Mouse (Mus musculus): ENCODE measurements at regions not wholly inside any gene's neighbourhood (a gene's known extent, or its start where the extent isn't known, plus 50 kb on each side); places are given as distances from the start of the nearest gene placed in this dataset.

GRCm38 (mm10) chr16:73543651-73544050 lies 868.0 kb downstream of the Robo2 start:
- Histone ChIP-seq H3K9ac (ENCODE audit: control insufficient read depth, low read depth, low read length, poor library complexity, severe bottlenecking) (no peak overlapping the region), H3K36me3 (ENCODE audit: control insufficient read depth in 1 of 2, insufficient read depth in 2 of 2, low read length in 2 of 2) (no peaks in the 10 kb centered on the region), H3K27ac (ENCODE audit: control insufficient read depth, low read depth, low read length) (no peak overlapping the region), H3K9me3 (replicated peaks; ENCODE audit: insufficient read depth, low read length) (no peaks in the 10 kb centered on the region), H3K4me1 (ENCODE audit: control insufficient read depth in 1 of 2, insufficient read depth in 2 of 2, low read length in 2 of 2) (no peaks in the 10 kb centered on the region), H3K79me2 (ENCODE audit: control insufficient read depth, insufficient read depth, low read length, poor library complexity) (no peaks in the 10 kb centered on the region), H3K4me3 (ENCODE audit: control insufficient read depth in 1 of 2, insufficient read depth in 1 of 2, low read depth in 2 of 2, low read length in 2 of 2) (no peak overlapping the region), H3K27me3 (ENCODE audit: control insufficient read depth in 1 of 2, insufficient read depth in 2 of 2, low read length in 2 of 2) (no peaks in the 10 kb centered on the region)
- DNase-seq (ENCODE audit: low read depth, low spot score): no peak
- TF ChIP-seq USF1 (IDR thresholded peaks at IDR 0.05; ENCODE audit: low read depth, low read length) (no peak), SIN3A (IDR thresholded peaks at IDR 0.05; ENCODE audit: low read length) (no peak), MEF2A (IDR thresholded peaks at IDR 0.05; ENCODE audit: extremely low read depth, insufficient replicate concordance, low read depth, low read length, poor library complexity, severe bottlenecking) (no peak), MAZ (IDR thresholded peaks at IDR 0.05; ENCODE audit: low read depth, low read length) (no peak), MAFK (IDR thresholded peaks at IDR 0.05; ENCODE audit: borderline replicate concordance, low read depth, low read length) (no peak), JUND (IDR thresholded peaks at IDR 0.05; ENCODE audit: low read depth, low read length) (no peak), ZMIZ1 (IDR thresholded peaks at IDR 0.05; ENCODE audit: low read depth, low read length) (no peak), RAD21 (IDR thresholded peaks at IDR 0.05; ENCODE audit: low read depth, low read length) (no peak), RCOR1 (IDR thresholded peaks at IDR 0.05; ENCODE audit: low read depth, low read length) (no peak), BHLHE40 (IDR thresholded peaks at IDR 0.05; ENCODE audit: borderline replicate concordance, low read depth, low read length) (no peak), TAL1 (IDR thresholded peaks at IDR 0.05; ENCODE audit: low read length) (no peak), HCFC1 (IDR thresholded peaks at IDR 0.05; ENCODE audit: low read depth, low read length) (no peak), POLR2AphosphoS5 (IDR thresholded peaks at IDR 0.05; ENCODE audit: borderline replicate concordance, low read depth, low read length) (no peak), MAX (IDR thresholded peaks at IDR 0.05; ENCODE audit: low read length) (no peak), GABPA (IDR thresholded peaks at IDR 0.05; ENCODE audit: low read depth, low read length) (no peak), KAT2A (conservative IDR thresholded peaks at IDR 0.05; ENCODE audit: low read depth, low read length) (no peak), MXI1 (IDR thresholded peaks at IDR 0.05; ENCODE audit: low read depth, low read length) (no peak), ETS1 (IDR thresholded peaks at IDR 0.05; ENCODE audit: low read depth, low read length) (no peak), GATA1 (IDR thresholded peaks at IDR 0.05; ENCODE audit: low read depth, low read length) (no peak), TBP (IDR thresholded peaks at IDR 0.05; ENCODE audit: low read depth, low read length) (no peak)

- H3K79me2 ChIP-seq (ENCODE audit: control insufficient read depth, insufficient read depth, low read length, poor library complexity): no peaks in the 10 kb centered on the region
- no peak overlapping the region for H3K27ac ChIP-seq (ENCODE audit: control insufficient read depth, low read depth, low read length)
- no peak for TF ChIP-seq BHLHE40 (IDR thresholded peaks at IDR 0.05; ENCODE audit: borderline replicate concordance, low read depth, low read length)
- TF ChIP-seq MAX (IDR thresholded peaks at IDR 0.05; ENCODE audit: low read length): no peak
- TF ChIP-seq SIN3A (IDR thresholded peaks at IDR 0.05; ENCODE audit: low read length): no peak
- no peak for TF ChIP-seq ETS1 (IDR thresholded peaks at IDR 0.05; ENCODE audit: low read depth, low read length)
- TF ChIP-seq NRF1 (IDR thresholded peaks at IDR 0.05; ENCODE audit: insufficient read depth, low read depth, low read length, poor library complexity, severe bottlenecking): no peak
- TF ChIP-seq NELFE (IDR thresholded peaks at IDR 0.05; ENCODE audit: low read depth, low read length): no peak
- no peak for TF ChIP-seq POLR2A (IDR thresholded peaks at IDR 0.05; ENCODE audit: control insufficient read depth in 1 of 2, insufficient read depth in 1 of 2, low read depth in 1 of 2, low read length in 2 of 2, poor library complexity in 1 of 2)
- no peak for TF ChIP-seq CHD1 (IDR thresholded peaks at IDR 0.05; ENCODE audit: low read depth, low read length)
- TF ChIP-seq MYC (IDR thresholded peaks at IDR 0.05; ENCODE audit: low read depth, low read length): no peak
- TF ChIP-seq ZNF384 (IDR thresholded peaks at IDR 0.05; ENCODE audit: low read depth, low read length): no peak
- TF ChIP-seq TAL1 (IDR thresholded peaks at IDR 0.05; ENCODE audit: low read length): no peak
- TF ChIP-seq MEF2A (IDR thresholded peaks at IDR 0.05; ENCODE audit: extremely low read depth, insufficient replicate concordance, low read depth, low read length, poor library complexity, severe bottlenecking): no peak
- no peak for TF ChIP-seq RCOR1 (IDR thresholded peaks at IDR 0.05; ENCODE audit: low read depth, low read length)
- no peak for TF ChIP-seq MAZ (IDR thresholded peaks at IDR 0.05; ENCODE audit: low read depth, low read length)
- H3K27me3 ChIP-seq (ENCODE audit: control insufficient read depth in 1 of 2, insufficient read depth in 2 of 2, low read length in 2 of 2): no peaks in the 10 kb centered on the region
- no peak overlapping the region for H3K4me3 ChIP-seq (ENCODE audit: control insufficient read depth in 1 of 2, insufficient read depth in 1 of 2, low read depth in 2 of 2, low read length in 2 of 2)
- no peaks in the 10 kb centered on the region for H3K9me3 ChIP-seq (replicated peaks; ENCODE audit: insufficient read depth, low read length)
- no peaks in the 10 kb centered on the region for H3K4me1 ChIP-seq (ENCODE audit: control insufficient read depth in 1 of 2, insufficient read depth in 2 of 2, low read length in 2 of 2)
- H3K36me3 ChIP-seq (ENCODE audit: control insufficient read depth in 1 of 2, insufficient read depth in 2 of 2, low read length in 2 of 2): no peaks in the 10 kb centered on the region
- DNase-seq (ENCODE audit: low read depth, low spot score): no peak
- no peak overlapping the region for H3K9ac ChIP-seq (ENCODE audit: control insufficient read depth, low read depth, low read length, poor library complexity, severe bottlenecking)
Measured at GRCm38 (mm10) chr16:73538040-73538439, 873.6 kb downstream of the Robo2 start.

All from MEL (cell line).